Mouse (Mus musculus): ENCODE results near the gene Ptpn4. TPM values are rescaled to one million over a fixed set of nuclear protein-coding genes. Genes with fewer than 3 reads are reported as not detected.

The Ptpn4 gene
- polyA plus RNA-seq, 1 experiment from 2014 or later = 6.1 TPM

DNA sequence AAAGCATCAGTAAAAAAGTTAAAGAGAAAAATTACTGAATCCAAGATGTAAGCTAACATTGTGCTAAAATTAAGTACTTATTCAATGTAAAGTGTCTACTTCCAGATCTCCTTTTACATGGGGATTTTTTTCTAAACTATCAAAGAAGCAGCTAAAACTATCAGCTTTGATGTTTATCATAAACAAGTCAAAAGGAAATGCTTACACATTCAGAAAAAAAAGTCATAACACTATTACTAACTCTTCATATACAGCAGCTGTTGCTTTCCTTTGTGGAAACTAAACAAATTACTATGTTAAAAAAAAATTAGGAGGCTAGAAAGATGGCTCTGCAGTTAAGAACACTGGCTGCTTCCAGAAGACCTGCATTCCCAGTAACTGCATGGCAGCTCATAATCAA lies 42.2 kb downstream of the Ptpn4 start:
- Histone ChIP-seq H3K4me1 (0 out of 2 replicates have a peak, but pooled peaks cover 4% of the 10 kb centered on the region), H3K4me2 (no peak overlapping the region), H3K27ac (no peak overlapping the region), H3K9ac (no peak overlapping the region), H3K36me3 (no peaks in the 10 kb centered on the region), H3K27me3 (no peaks in the 10 kb centered on the region), H3K4me3 (no peak overlapping the region), H3K9me3 (no peaks in the 10 kb centered on the region)
- no peak for ATAC-seq (ENCODE audit: borderline replicate concordance, extremely low read depth, low FRiP score, low TSS enrichment)

DNA sequence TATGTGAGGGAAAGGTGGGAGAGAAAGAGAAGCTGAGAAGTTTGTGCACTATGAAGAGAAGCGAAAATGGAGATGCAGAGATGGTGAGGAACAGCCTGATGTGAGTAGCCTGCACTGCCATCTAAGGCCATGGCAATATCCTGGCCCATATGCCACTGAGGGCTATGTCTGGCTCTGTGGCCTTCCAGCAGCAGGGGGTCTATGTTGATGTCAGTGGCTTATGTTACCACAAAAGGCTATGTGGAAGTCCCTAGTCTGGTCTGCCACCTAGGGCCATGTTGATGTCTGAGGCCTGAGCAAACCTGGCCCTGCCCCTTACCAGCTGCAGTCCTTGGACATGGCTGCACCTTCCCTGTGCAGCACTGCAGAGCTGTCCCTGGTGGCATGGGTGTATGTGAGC lies 43.1 kb downstream of the Ptpn4 start:
- no peak overlapping the region for H3K27ac ChIP-seq
- 0 out of 2 replicates have a peak, but pooled peaks cover 4% of the 10 kb centered on the region for H3K4me1 ChIP-seq
- H3K36me3 ChIP-seq = no peaks in the 10 kb centered on the region
- H3K9ac ChIP-seq = no peak overlapping the region
- WGBS = 75% methylated on average over 1 of the region's 1 CpGs
- no peak overlapping the region for H3K4me2 ChIP-seq
- H3K9me3 ChIP-seq = no peaks in the 10 kb centered on the region
- H3K27me3 ChIP-seq = no peaks in the 10 kb centered on the region
- no peak for ATAC-seq (ENCODE audit: borderline replicate concordance, extremely low read depth, low FRiP score, low TSS enrichment)
- no peak overlapping the region for H3K4me3 ChIP-seq

DNA sequence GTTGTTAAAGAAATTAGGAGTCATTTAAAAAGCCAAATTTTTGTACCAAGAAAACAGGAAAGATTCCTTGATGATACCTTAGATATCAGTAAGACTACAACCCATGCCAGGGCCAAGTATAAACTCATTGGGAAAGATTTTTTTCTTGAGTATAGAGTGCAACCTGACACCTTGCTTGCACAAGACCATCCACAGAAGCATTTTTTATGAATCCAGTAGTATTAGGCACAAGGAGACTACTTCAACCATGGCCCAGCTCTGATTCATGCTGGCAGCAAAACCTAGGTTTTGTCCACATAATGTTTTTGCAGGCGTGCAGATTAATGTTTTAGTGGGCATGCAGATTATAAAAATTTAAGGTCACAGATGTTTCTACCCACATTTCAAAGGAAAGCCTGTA lies 46.8 kb downstream of the Ptpn4 start:
- H3K36me3 ChIP-seq = no peaks in the 10 kb centered on the region
- no peaks in the 10 kb centered on the region for H3K9me3 ChIP-seq
- H3K4me2 ChIP-seq = no peak overlapping the region
- H3K27ac ChIP-seq = no peak overlapping the region
- H3K4me3 ChIP-seq = no peak overlapping the region
- WGBS = 64% methylated on average over 1 of the region's 1 CpGs
- H3K9ac ChIP-seq = no peak overlapping the region
- no peak for ATAC-seq (ENCODE audit: borderline replicate concordance, extremely low read depth, low FRiP score, low TSS enrichment)
- H3K27me3 ChIP-seq = no peaks in the 10 kb centered on the region
- 0 out of 2 replicates have a peak, but pooled peaks cover under 1% of the 10 kb centered on the region for H3K4me1 ChIP-seq

DNA sequence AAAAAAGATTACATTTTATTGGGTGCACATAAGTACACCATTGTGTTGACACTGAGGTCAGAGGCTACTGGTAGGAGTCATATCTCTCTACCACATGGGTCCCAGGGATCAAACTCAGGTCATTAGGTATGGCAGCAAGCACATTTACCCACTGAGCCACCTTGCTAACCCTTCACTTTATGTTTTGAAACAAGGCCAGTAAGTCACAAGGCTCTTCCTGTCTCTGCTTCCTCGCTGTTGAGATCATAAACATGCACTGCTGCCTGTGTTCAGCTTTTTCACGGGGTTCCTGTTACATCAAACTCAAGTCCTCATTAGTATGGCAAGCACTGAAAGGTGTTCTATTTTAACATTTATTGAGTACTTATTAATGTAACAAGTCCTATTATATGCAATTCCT lies 61.5 kb downstream of the Ptpn4 start:
- Histone ChIP-seq H3K4me2 (no peak overlapping the region), H3K4me1 (no peaks in the 10 kb centered on the region), H3K36me3 (0 out of 2 replicates have a peak, but pooled peaks cover under 1% of the 10 kb centered on the region), H3K4me3 (no peak overlapping the region), H3K9me3 (no peaks in the 10 kb centered on the region), H3K9ac (no peak overlapping the region), H3K27me3 (no peaks in the 10 kb centered on the region), H3K27ac (no peak overlapping the region)
- no peak for ATAC-seq (ENCODE audit: borderline replicate concordance, extremely low read depth, low FRiP score, low TSS enrichment)
- 72% methylated on average over 2 of the region's 2 CpGs for WGBS

DNA sequence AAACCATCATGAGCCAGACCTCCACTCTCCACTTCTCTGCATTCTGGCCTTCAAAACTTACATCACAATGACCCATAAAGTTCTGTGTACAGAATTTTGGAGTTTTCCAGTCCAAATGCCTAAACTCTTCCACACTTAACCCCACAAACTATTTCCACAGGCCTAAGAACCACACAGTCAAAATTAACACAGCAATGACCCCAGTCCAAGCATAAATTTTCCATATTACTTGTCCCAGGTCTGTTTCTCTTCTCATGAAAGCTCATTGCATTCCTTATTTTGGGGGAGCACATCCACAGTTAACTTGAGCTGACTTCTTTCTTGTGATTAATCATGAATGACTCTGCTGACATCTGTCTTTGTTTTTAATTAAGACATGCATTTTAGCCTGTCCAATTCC lies 101.7 kb downstream of the Ptpn4 start:
- Histone ChIP-seq H3K9me3 (0 out of 2 replicates have a peak, but pooled peaks cover 4% of the 10 kb centered on the region), H3K36me3 (peaks cover 20% of the 10 kb centered on the region), H3K9ac (no peak overlapping the region), H3K4me1 (no peaks in the 10 kb centered on the region), H3K27ac (no peak overlapping the region), H3K27me3 (no peaks in the 10 kb centered on the region), H3K4me2 (no peak overlapping the region), H3K4me3 (no peak overlapping the region)
- ATAC-seq (ENCODE audit: borderline replicate concordance, extremely low read depth, low FRiP score, low TSS enrichment) = no peak

DNA sequence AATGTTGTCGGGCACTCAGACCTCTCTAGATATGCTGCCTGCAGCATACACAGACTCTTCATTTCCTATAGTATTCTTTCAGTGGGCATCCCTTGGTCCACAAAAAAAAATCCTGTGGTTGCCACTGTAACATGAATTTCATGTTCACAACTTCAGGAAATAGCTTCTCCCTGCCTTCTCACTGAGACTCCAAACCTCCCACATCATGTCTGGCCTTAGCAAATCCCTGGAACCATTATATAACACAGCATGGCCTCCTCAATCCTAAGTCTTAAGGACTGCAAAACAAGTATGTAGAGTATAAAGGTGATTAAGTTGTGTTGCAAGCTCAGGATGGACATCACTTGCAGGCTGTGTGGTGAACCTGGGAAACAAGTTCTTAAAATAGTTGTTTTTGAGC lies 102.6 kb downstream of the Ptpn4 start:
- Histone ChIP-seq H3K36me3 (peaks cover 11% of the 10 kb centered on the region), H3K9me3 (no peaks in the 10 kb centered on the region), H3K4me3 (no peak overlapping the region), H3K27ac (no peak overlapping the region), H3K4me1 (no peaks in the 10 kb centered on the region), H3K9ac (no peak overlapping the region), H3K27me3 (no peaks in the 10 kb centered on the region), H3K4me2 (no peak overlapping the region)
- no peak for ATAC-seq (ENCODE audit: borderline replicate concordance, extremely low read depth, low FRiP score, low TSS enrichment)
- 86% methylated on average over 1 of the region's 1 CpGs for WGBS

DNA sequence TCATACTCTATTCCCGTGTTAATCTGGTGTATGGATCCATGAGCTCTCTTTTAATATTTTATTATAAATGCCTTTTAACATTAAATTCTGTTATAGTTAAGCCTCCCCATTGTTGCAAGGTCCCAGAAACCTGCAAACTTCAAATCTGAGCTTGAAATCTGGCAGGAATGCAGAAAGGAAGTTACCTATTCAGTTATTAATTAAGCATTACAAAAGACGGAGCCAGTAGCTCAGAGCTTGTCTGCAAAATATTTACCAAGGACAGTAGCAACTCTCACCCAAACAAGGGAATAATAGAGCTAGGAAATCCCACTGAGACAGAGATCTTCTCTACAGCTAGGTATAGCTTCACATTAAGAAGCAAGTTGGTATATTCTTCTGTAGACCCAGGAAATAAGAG lies 106.2 kb downstream of the Ptpn4 start:
- WGBS = 91% methylated on average over 2 of the region's 2 CpGs
- Histone ChIP-seq H3K9ac (no peak overlapping the region), H3K9me3 (no peaks in the 10 kb centered on the region), H3K4me2 (no peak overlapping the region), H3K27me3 (no peaks in the 10 kb centered on the region), H3K4me1 (no peaks in the 10 kb centered on the region), H3K36me3 (no peaks in the 10 kb centered on the region), H3K27ac (no peak overlapping the region), H3K4me3 (no peak overlapping the region)
- no peak for ATAC-seq (ENCODE audit: borderline replicate concordance, extremely low read depth, low FRiP score, low TSS enrichment)

DNA sequence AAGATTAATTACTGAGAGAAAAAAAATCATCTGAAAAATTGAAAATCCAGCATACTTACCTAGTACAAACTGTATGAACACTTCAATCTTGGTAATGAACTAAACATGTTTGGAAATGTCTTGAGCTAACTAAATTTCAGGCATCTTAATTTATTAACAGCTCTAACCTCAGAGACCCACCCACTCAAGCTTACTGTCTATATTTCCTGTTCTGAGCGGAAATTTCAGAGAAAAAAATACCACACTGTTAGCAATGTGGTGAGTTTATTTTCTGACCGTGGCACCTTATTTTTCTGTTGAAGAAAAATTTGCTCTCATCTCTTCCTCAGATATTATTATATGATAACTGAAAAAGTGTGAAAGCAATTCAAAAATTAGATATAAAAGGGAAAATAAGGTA lies 124.4 kb downstream of the Ptpn4 start:
- no peak for ATAC-seq (ENCODE audit: borderline replicate concordance, extremely low read depth, low FRiP score, low TSS enrichment)
- WGBS = 73% methylated on average over 2 of the region's 2 CpGs
- H3K4me1 ChIP-seq = no peaks in the 10 kb centered on the region
- no peaks in the 10 kb centered on the region for H3K27me3 ChIP-seq
- no peak overlapping the region for H3K4me2 ChIP-seq
- no peaks in the 10 kb centered on the region for H3K9me3 ChIP-seq
- H3K27ac ChIP-seq = no peak overlapping the region
- no peaks in the 10 kb centered on the region for H3K36me3 ChIP-seq
- H3K9ac ChIP-seq = no peak overlapping the region
- H3K4me3 ChIP-seq = no peak overlapping the region

DNA sequence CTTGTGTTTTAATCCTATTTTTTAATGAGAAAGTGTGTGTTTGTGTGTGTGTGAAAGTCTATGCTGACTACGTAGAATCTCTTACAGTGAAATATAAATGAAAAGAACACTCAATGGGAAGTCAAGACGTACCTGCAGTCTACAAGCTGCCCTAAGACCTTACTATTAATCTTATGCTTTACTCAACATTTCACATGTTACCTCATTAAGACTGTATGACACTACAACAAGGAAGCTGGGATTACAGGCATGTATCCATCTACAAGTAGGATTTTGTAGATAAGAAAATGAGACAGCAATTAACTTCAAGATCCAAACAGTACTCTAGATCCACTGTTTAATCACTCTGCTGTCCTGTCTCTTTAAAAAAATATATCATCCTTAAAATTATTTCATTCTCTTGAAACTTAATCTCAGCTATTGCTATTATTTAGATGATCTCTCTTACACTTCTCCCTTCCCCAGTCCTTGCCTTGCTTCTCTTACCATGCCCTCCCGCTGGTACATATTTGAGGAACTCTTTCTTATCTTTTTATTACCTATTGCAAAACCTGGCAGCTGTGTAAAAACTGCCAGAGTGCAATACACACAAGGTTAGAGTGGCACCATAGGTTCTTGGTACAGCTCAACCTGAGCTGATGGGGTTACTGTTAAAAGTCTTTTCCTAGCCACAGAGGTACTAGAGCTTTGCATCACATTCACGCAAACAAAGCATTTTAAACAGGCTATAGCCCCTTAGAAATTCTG lies 130.8 kb downstream of the Ptpn4 start:
- no peak for ATAC-seq (ENCODE audit: borderline replicate concordance, extremely low read depth, low FRiP score, low TSS enrichment)
- Histone ChIP-seq H3K4me3 (no peak overlapping the region), H3K36me3 (0 out of 2 replicates have a peak, but pooled peaks cover 3% of the 10 kb centered on the region), H3K4me1 (no peaks in the 10 kb centered on the region), H3K27ac (no peak overlapping the region), H3K4me2 (no peak overlapping the region), H3K27me3 (no peaks in the 10 kb centered on the region), H3K9me3 (no peaks in the 10 kb centered on the region), H3K9ac (no peak overlapping the region)
- WGBS = 87% methylated on average over 4 of the region's 4 CpGs

DNA sequence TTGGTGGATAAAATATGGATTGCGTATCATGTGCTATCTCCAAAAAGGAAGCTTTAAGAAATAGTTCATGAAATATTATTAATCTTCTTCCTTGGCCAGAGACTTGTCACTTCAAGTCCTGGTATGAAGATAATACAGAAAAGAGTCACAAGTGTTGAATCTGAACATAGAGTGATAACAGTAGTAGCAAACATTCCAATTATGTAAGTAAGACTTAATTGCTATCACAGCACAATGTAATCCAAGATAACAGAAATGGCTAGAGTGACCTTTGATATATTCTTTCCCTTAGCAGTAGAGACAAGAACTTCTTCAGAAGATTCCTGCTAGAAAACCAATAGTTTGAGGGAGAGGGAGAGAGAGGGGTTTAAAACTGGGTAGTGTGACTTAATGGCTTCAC lies 140.6 kb downstream of the Ptpn4 start:
- no peaks in the 10 kb centered on the region for H3K9me3 ChIP-seq
- H3K4me3 ChIP-seq = no peak overlapping the region
- no peak for ATAC-seq (ENCODE audit: borderline replicate concordance, extremely low read depth, low FRiP score, low TSS enrichment)
- WGBS = 100% methylated on average over 1 of the region's 1 CpGs
- H3K27ac ChIP-seq = no peak overlapping the region
- H3K4me2 ChIP-seq = no peak overlapping the region
- H3K9ac ChIP-seq = no peak overlapping the region
- H3K4me1 ChIP-seq = no peaks in the 10 kb centered on the region
- H3K27me3 ChIP-seq = no peaks in the 10 kb centered on the region
- H3K36me3 ChIP-seq = peaks cover 10% of the 10 kb centered on the region

DNA sequence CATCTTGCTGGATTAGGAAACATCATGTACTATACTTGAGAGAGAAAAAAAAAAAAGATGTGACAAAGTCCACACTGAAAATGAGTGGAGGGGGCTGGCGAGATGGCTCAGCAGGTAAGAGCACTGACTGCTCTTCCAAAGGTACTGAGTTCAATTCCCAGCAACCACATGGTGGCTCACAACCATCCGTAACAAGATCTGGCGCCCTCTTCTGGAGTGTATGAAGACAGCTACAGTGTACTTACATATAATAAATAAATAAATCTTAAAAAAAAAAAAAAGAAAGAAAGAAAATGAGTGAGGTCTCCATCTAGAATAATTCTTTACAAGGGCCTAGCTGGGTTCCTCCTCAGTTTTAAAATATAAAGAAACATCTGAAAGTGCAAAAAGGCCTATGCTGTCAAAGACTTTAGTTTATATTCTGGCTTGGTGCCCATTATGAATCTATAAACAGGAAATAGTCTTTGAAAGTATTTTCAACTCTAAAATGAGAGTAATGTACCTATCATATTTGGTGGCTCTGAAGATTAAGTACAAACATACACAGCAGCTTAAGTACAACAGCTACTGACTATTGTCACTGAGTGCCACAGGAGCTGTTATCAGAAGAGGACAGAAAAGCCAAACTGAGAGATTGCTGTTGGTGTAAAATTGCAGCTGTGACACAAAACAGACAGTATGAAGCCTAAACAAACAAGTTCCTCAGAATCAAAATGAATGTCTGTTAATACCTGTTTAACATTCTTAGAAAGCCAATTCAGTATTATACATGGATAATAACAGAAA lies 151.4 kb downstream of the Ptpn4 start:
- Histone ChIP-seq H3K27ac (no peak overlapping the region), H3K4me2 (no peak overlapping the region), H3K9ac (no peak overlapping the region), H3K4me1 (no peaks in the 10 kb centered on the region), H3K27me3 (no peaks in the 10 kb centered on the region), H3K9me3 (no peaks in the 10 kb centered on the region), H3K4me3 (no peak overlapping the region), H3K36me3 (peaks cover 8% of the 10 kb centered on the region)
- ATAC-seq (ENCODE audit: borderline replicate concordance, extremely low read depth, low FRiP score, low TSS enrichment) = no peak
- WGBS = 82% methylated on average over 3 of the region's 3 CpGs

DNA sequence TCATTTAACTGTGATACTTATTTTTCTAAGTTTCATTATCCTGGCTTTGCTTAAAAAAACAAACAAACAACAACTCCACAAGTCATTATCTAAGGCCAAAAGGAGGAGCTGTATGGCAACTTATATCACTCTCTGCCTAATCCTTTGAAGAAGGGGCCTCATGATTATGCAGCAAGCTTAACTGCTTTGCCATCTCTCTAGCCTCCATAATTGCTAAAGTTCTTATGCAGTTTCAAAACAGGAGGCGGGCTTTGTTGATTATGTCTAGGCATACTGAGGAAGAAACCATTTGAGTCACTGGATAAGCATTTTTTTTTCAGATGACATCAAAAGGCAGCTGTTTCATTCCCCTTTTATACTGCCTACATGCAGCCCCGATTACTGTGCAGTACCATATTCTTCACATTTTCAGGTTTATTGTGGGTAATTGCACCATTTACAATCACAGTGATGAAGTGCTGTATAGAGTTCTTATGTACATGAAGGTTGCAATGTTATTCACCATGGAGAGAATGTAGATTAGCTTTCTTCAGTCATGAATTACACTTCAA lies 155.7 kb downstream of the Ptpn4 start:
- ATAC-seq (ENCODE audit: borderline replicate concordance, extremely low read depth, low FRiP score, low TSS enrichment) = no peak

More for the DNA sequence above, 155.7 kb downstream of the Ptpn4 start:
- Histone ChIP-seq H3K9me3 (no peaks in the 10 kb centered on the region), H3K4me1 (no peaks in the 10 kb centered on the region), H3K36me3 (peaks cover 15% of the 10 kb centered on the region), H3K4me2 (no peak overlapping the region), H3K9ac (no peak overlapping the region), H3K4me3 (no peak overlapping the region), H3K27ac (no peak overlapping the region), H3K27me3 (no peaks in the 10 kb centered on the region)
- WGBS = 73% methylated on average over 2 of the region's 2 CpGs

Measured in lung, embryonic 15.5 days (tissue).